Mouse (Mus musculus) ES-E14 (cell line): ENCODE results near the gene Cldn24. TPM values are rescaled to one million over a fixed set of nuclear protein-coding genes. Genes with fewer than 3 reads are reported as not detected.
A peak's percentile ranks its signal among the peaks of the same experiment; 100 is the strongest.

ENCODE experiments used
- DNase-seq: peaks from one replicate; pipeline ENCODE4 v3.0.0-alpha.2; 2013; ENCODE audit warnings: low read depth, low spot score
- H3K27ac ChIP-seq: 2 replicates; pipeline ENCODE4 v1.5.1; 2012; ENCODE audit warnings: low read depth, mild to moderate bottlenecking, low read length, moderate library complexity, mixed read lengths; ENCODE audit not compliant: poor library complexity, insufficient read depth, severe bottlenecking
- H3K36me3 ChIP-seq: 2 replicates; pipeline ENCODE4 v1.6.1; 2012; ENCODE audit warnings: mild to moderate bottlenecking, low read length, moderate library complexity, mixed read lengths; ENCODE audit not compliant: control insufficient read depth, poor library complexity, insufficient read depth, severe bottlenecking
- H3K4me1 ChIP-seq, 2 experiments: fragments of 150-350 bp in 1 of 2; sonication (generic) in 1 of 2; 2 replicates each; pipeline ENCODE4 v1.6.1; 2012; ENCODE audit warnings: low read length in 2 of 2, mild to moderate bottlenecking in 1 of 2, mixed read lengths in 1 of 2; ENCODE audit not compliant: control insufficient read depth in 2 of 2, insufficient read depth in 2 of 2, poor library complexity in 1 of 2
- H3K4me3 ChIP-seq, 2 experiments: fragments of 150-350 bp in 1 of 2; sonication (generic) in 1 of 2; 2 replicates each; pipeline ENCODE4 v1.5.1; 2012; ENCODE audit warnings: low read length in 2 of 2, low read depth in 1 of 2, mild to moderate bottlenecking in 1 of 2, mixed read lengths in 1 of 2; ENCODE audit not compliant: insufficient read depth in 1 of 2, poor library complexity in 1 of 2, severe bottlenecking in 1 of 2
- H3K9ac ChIP-seq: 2 replicates; pipeline ENCODE4 v1.6.1; 2012; ENCODE audit warnings: low read depth, mild to moderate bottlenecking, low read length, mixed read lengths; ENCODE audit not compliant: poor library complexity, insufficient read depth, severe bottlenecking
- H3K9me3 ChIP-seq: fragments of 150-350 bp; sonication (generic); 2 replicates; pipeline ENCODE4 v1.6.1; 2012; ENCODE audit warnings: low read depth, mild to moderate bottlenecking, low read length; ENCODE audit not compliant: control insufficient read depth, insufficient read depth
- CHD2 ChIP-seq: IDR thresholded peaks from 2 replicates; pipeline ENCODE4 v1.6.1; 2014; ENCODE audit warnings: mild to moderate bottlenecking, low read depth, low read length, inconsistent platforms
- HCFC1 ChIP-seq: IDR thresholded peaks from 2 replicates; pipeline ENCODE4 v1.6.1; 2012; ENCODE audit warnings: low read length, inconsistent platforms, borderline replicate concordance; ENCODE audit not compliant: insufficient read depth
- MAFK ChIP-seq: IDR thresholded peaks from 2 replicates; pipeline ENCODE4 v1.6.1; 2014; ENCODE audit warnings: mild to moderate bottlenecking, low read depth, low read length, inconsistent platforms; ENCODE audit not compliant: insufficient read depth
- ZC3H11A ChIP-seq: IDR thresholded peaks from 2 replicates; pipeline ENCODE4 v1.6.1; 2012; ENCODE audit warnings: low read depth, mild to moderate bottlenecking, inconsistent platforms, low read length, borderline replicate concordance
- ZNF384 ChIP-seq: IDR thresholded peaks from 2 replicates; pipeline ENCODE4 v1.6.1; 2012; ENCODE audit warnings: low read depth, low read length, inconsistent platforms
- in situ Hi-C, 2 experiments: fragments of 600-800 bp; cut with MboI; formaldehyde crosslinking; loops; one replicate each; pipeline ENCODE4 v1.15.1; 2025; ENCODE audit warnings: low sequenced_read_pairs in 2 of 2, inconsistent platforms in 1 of 2; ENCODE audit not compliant: unreplicated experiment in 2 of 2
- total RNA-seq: library from RNA; depleted of rRNA; stranded (reverse); fragments of 300-350 nt; gene quantifications from 2 replicates; pipeline ENCODE4 v1.2.3, GENCODE M21; 2012; rRNA removed

The Cldn24 gene
- total RNA-seq, 1 experiment: not detected

DNA sequence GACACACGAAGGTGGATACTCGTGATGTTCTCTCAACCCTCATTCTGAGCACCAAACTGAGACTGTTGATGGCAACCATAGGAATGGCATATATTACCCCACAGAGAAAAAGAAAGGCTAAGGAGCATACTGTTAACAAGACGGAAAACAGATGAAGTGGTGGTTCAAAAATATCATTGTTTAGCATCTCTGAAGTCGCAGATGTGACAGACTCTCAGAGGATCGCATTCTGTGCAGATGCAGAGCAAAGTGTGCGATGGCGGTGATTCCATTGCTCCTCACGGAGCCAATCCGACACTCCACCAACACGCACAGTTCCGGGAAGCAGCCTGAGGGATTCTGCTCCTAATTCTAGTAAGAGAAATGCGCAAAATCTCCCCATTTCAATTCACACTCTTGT lies 37.3 kb downstream of the Cldn24 start:
- no peak for DNase-seq
- Histone ChIP-seq H3K4me3 (no peak overlapping the region), H3K9ac (no peak overlapping the region), H3K27ac (no peak overlapping the region), H3K36me3 (peaks cover 29% of the 10 kb centered on the region), H3K4me1 (no peaks in the 10 kb centered on the region), H3K9me3 (no peaks in the 10 kb centered on the region)
- in situ Hi-C loops: no loop called here
- no peak for TF ChIP-seq HCFC1
- TF ChIP-seq ZC3H11A: no peak
- TF ChIP-seq CHD2: no peak
- no peak for TF ChIP-seq ZNF384
- TF ChIP-seq MAFK: no peak

DNA sequence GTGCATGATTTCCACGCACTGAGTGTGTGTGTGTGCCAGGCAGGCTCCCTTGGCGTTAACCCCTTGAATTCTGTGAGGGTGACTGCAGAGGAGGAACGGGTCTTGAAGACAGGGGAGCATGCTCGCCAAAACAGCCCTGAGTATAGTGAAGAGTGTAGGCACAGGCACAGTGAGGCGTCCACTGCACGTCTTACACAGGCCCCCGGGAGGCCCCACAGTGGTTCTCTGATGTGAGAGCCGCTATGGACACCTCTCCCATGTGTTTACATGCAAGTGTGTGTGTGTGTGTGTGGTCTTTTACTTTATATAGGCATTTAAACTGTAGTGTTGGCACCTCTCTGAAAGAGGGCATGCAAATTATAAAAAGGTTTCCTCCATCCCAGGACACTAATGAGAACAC lies 44.6 kb downstream of the Cldn24 start:
- TF ChIP-seq MAFK: no peak
- TF ChIP-seq HCFC1: no peak
- no peak for TF ChIP-seq ZNF384
- no peak for TF ChIP-seq CHD2
- no peak for TF ChIP-seq ZC3H11A
- in situ Hi-C loops: no loop called here
- Histone ChIP-seq H3K9ac (no peak overlapping the region), H3K9me3 (no peaks in the 10 kb centered on the region), H3K27ac (no peak overlapping the region), H3K36me3 (peaks cover 37% of the 10 kb centered on the region), H3K4me3 (no peak overlapping the region), H3K4me1 (no peaks in the 10 kb centered on the region)
- no peak for DNase-seq

DNA sequence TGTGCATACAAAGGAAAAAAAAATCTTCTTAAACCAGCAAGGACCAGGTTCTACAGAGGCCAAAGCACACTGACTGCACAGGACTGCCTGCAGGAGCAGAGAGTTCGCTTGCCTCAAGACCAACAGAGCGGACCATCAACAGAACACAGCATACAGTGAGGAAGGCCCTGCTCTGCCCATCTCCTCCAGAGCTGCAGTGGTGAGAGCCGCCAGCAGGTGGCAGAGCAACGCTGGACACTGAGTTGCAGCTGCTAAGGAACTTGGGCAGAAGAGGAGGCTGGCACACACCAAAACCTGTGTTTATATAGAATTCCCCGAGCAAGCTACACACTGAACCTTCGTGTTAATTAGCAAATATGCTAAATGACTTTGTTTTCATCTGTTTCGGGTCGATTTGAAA lies 45.1 kb downstream of the Cldn24 start:
- Histone ChIP-seq H3K9me3 (no peaks in the 10 kb centered on the region), H3K4me3 (no peak overlapping the region), H3K36me3 (peaks cover 39% of the 10 kb centered on the region), H3K4me1 (no peaks in the 10 kb centered on the region), H3K27ac (no peak overlapping the region), H3K9ac (no peak overlapping the region)
- DNase-seq: peak; percentile 57
- TF ChIP-seq HCFC1: no peak
- TF ChIP-seq ZNF384: no peak
- no peak for TF ChIP-seq MAFK
- no peak for TF ChIP-seq ZC3H11A
- no peak for TF ChIP-seq CHD2
- in situ Hi-C loops: no loop called here

Other genes starting within 250 kb of the Cldn24 start
- gene Ing2, start 146.6 kb upstream of the Cldn24 start, total RNA-seq: 10.9 and 12.2 TPM in 2 replicates
- gene Cdkn2aip, start 108.2 kb upstream of the Cldn24 start, total RNA-seq: 14.9 TPM in 2 replicates
- gene Cldn22, start 2.3 kb downstream of the Cldn24 start, total RNA-seq: 0.22 and 0.58 TPM in 2 replicates
- gene Wwc2, start 168.8 kb downstream of the Cldn24 start, total RNA-seq: 13.3 and 19.6 TPM in 2 replicates